Mouse (Mus musculus) cerebellum, adult 2 months (tissue): Measurements from ENCODE around the gene Tigit. TPM values are rescaled to one million over a fixed set of nuclear protein-coding genes. Genes with fewer than 3 reads are reported as not detected.
A peak's percentile ranks its signal among the peaks of the same experiment; 100 is the strongest.

Experiments used
- DNase-seq, 2 experiments: peaks; one replicate each; pipeline ENCODE4 v3.0.0; 2021
- H3K27ac ChIP-seq: fragments of 200-500 bp; 2 replicates; pipeline ENCODE4 v1.5.1; 2012; ENCODE audit warnings: low read length, control low read depth, inconsistent platforms; ENCODE audit not compliant: insufficient read depth
- H3K27me3 ChIP-seq: fragments of 200-500 bp; 2 replicates; pipeline ENCODE4 v1.6.1; 2012; ENCODE audit warnings: inconsistent platforms, mild to moderate bottlenecking, low read length, moderate library complexity; ENCODE audit not compliant: control insufficient read depth, insufficient read depth
- H3K4me1 ChIP-seq: fragments of 200-500 bp; 2 replicates; pipeline ENCODE4 v1.6.1; 2011; ENCODE audit warnings: low read length; ENCODE audit not compliant: control insufficient read depth, insufficient read depth
- H3K4me3 ChIP-seq: fragments of 200-500 bp; replicated peaks from 2 replicates; pipeline ENCODE3; 2011; ENCODE audit warnings: mild to moderate bottlenecking, low read depth, low read length, control low read depth; ENCODE audit not compliant: insufficient read depth
- CTCF ChIP-seq: fragments of 200-500 bp; IDR thresholded peaks from 2 replicates; pipeline ENCODE4 v1.5.1; 2011; ENCODE audit warnings: low read depth, mild to moderate bottlenecking, control low read depth, low read length, moderate library complexity, borderline replicate concordance; ENCODE audit not compliant: insufficient read depth
- POLR2A ChIP-seq: fragments of 200-500 bp; IDR thresholded peaks from 2 replicates; pipeline ENCODE4 v1.6.1; 2011; ENCODE audit warnings: low read length, control low read depth, borderline replicate concordance; ENCODE audit not compliant: insufficient read depth
- WGBS: fragments of 180-500 bp; shearing (Covaris S2); methylation state at CpG from one replicate; pipeline ENCODE4 v1.1.7; 2018; 5-methylcytosine and 5-hydroxymethylcytosine counted together
- polyA plus RNA-seq: library from polyadenylated mRNA; depleted of rRNA; stranded (reverse); fragments of >200 nt; gene quantifications from 2 replicates; pipeline ENCODE4 v1.2.3, GENCODE M21; 2012; rRNA removed

Gene Tigit
- polyA plus RNA-seq, 1 experiment = not detected

GRCm38 (mm10) chr16:43616348-43616747 lies 47.6 kb downstream of the Tigit start:
- Histone ChIP-seq H3K4me3 (no peak overlapping the region), H3K27me3 (no peaks in the 10 kb centered on the region), H3K27ac (no peak overlapping the region), H3K4me1 (no peaks in the 10 kb centered on the region; the same call in 1 of the 2 replicates)
- WGBS = 66% methylated on average over 4 of the region's 4 CpGs
- TF ChIP-seq POLR2A = no peak
- TF ChIP-seq CTCF = no peak
- DNase-seq = no peak

GRCm38 (mm10) chr16:43610375-43610774 lies 53.6 kb downstream of the Tigit start:
- Histone ChIP-seq H3K4me1 (no peaks in the 10 kb centered on the region; the same call in 1 of the 2 replicates), H3K27ac (no peak overlapping the region), H3K4me3 (no peak overlapping the region), H3K27me3 (no peaks in the 10 kb centered on the region)
- WGBS = 92% methylated on average over 10 of the region's 10 CpGs
- no peak for TF ChIP-seq POLR2A
- no peak for TF ChIP-seq CTCF
- DNase-seq = no peak

- no peaks in the 10 kb centered on the region for H3K27me3 ChIP-seq
- TF ChIP-seq CTCF (no peak), POLR2A (no peak)
- H3K4me3 ChIP-seq = no peak overlapping the region
- DNase-seq = peak in 1 of 2 experiments; percentile 50
- H3K4me1 ChIP-seq = no peaks in the 10 kb centered on the region
- H3K27ac ChIP-seq = no peak overlapping the region
Measured at GRCm38 (mm10) chr16:43608066-43608465, 55.9 kb downstream of the Tigit start.

- H3K27ac ChIP-seq = no peak overlapping the region
- no peaks in the 10 kb centered on the region for H3K27me3 ChIP-seq
- no peak for DNase-seq
- no peak overlapping the region for H3K4me3 ChIP-seq
- no peaks in the 10 kb centered on the region for H3K4me1 ChIP-seq
- TF ChIP-seq POLR2A (no peak), CTCF (no peak)
Measured at GRCm38 (mm10) chr16:43607086-43607485, 56.9 kb downstream of the Tigit start.

- TF ChIP-seq CTCF (no peak), POLR2A (no peak)
- Histone ChIP-seq H3K4me1 (no peaks in the 10 kb centered on the region), H3K27ac (no peak overlapping the region), H3K27me3 (no peaks in the 10 kb centered on the region), H3K4me3 (no peak overlapping the region)
- WGBS = 49% methylated on average over 4 of the region's 4 CpGs
- DNase-seq = no peak
Measured at GRCm38 (mm10) chr16:43604399-43605013, 59.4 kb downstream of the Tigit start.

- DNase-seq = no peak
- Histone ChIP-seq H3K27me3 (no peaks in the 10 kb centered on the region), H3K27ac (no peak overlapping the region), H3K4me3 (no peak overlapping the region), H3K4me1 (no peaks in the 10 kb centered on the region)
- no peak for TF ChIP-seq CTCF
- no peak for TF ChIP-seq POLR2A
- 43% methylated on average over 9 of the region's 9 CpGs for WGBS
Measured at GRCm38 (mm10) chr16:43603591-43604141, 60.3 kb downstream of the Tigit start.

GRCm38 (mm10) chr16:43602573-43602972 lies 61.4 kb downstream of the Tigit start:
- no peak overlapping the region for H3K27ac ChIP-seq
- H3K27me3 ChIP-seq = no peaks in the 10 kb centered on the region
- 73% methylated on average over 4 of the region's 4 CpGs for WGBS
- peaks cover 2% of the 10 kb centered on the region; the same call in 1 of the 2 replicates for H3K4me1 ChIP-seq
- TF ChIP-seq CTCF (no peak), POLR2A (no peak)
- no peak for DNase-seq
- H3K4me3 ChIP-seq = no peak overlapping the region

- TF ChIP-seq CTCF = no peak
- DNase-seq = no peak
- peaks cover 4% of the 10 kb centered on the region; the same call in 1 of the 2 replicates for H3K4me1 ChIP-seq
- H3K27ac ChIP-seq = no peak overlapping the region
- H3K27me3 ChIP-seq = no peaks in the 10 kb centered on the region
- 75% methylated on average over 2 of the region's 2 CpGs for WGBS
- H3K4me3 ChIP-seq = no peak overlapping the region
Measured at GRCm38 (mm10) chr16:43599707-43600106, 64.2 kb downstream of the Tigit start.

Other genes starting within 250 kb of the Tigit start
- gene Drd3, start 89.9 kb upstream of the Tigit start, polyA plus RNA-seq = 0.26 and 0.30 TPM in 2 replicates
- gene Ccdc191, start 225.7 kb upstream of the Tigit start, polyA plus RNA-seq = 4.8 and 12.5 TPM in 2 replicates